Mouse (Mus musculus) frontal cortex, postnatal 36 days (tissue): Measurements from ENCODE around the gene Phc2.

Experiments used
- DNase-seq, 2 experiments: peaks; one replicate each; pipeline ENCODE4 v3.0.0; 2022; ENCODE audit warnings: low spot score in 2 of 2

Phc2 gene

DNA sequence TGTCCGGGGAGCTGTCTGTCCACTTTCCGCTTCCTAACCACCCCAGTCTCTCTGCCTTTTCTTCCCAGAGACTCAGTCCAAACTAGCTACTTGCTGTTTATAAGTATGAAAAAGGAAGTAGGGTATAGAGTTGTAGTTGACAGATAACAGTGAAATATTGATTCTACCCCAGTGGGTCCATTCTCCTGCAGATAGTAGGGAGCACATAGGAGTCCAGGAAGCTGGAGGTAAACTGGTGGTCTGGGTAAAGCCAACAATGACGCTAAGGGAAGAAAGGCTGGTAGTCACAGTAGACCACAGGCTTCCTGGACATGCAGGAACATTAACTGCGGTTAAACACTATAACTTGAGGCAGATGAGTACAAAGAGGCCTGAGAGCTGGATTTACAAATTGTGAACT lies 36.7 kb downstream of the Phc2 start:
- no peak for DNase-seq

DNA sequence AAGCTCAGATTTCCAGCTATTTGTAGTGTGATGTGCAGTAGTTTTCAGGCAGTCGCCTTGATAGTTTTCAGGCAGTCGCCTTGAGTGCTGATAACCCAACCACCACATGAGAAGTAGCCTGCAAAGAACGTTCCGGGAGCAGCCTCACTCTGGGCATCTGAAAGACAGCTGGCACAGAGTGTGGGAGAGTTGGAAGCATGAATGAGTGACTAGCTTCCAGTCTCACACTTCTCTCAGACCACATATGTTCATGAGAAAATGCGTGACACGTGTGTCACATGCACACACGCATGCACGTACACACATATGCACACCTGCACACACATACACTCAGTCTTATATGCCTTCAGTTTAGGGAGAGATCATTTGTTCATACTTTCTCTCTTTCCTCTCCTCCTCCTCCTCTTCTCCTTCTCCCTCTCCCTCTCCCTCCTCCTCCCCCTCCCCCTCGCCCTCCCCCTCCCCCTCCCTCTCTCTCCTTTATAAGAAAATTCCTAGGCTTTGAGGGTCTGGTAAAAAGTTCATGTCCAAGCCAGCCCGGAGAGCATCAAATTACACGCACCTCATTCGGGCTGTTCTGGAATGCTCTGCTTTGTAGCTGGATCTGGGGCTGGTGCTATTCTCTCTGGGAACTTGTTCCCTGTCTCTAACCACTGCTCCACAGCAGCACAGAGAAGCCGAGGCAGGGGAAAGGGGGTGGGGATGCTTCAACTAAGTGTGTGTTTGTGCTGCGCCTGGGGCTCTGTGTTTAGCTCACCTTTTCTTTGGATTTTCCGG lies 37.8 kb downstream of the Phc2 start:
- DNase-seq: peak in 1 of 2 experiments; percentile 56

GRCm38 (mm10) chr4:128693207-128693606 lies 38.7 kb downstream of the Phc2 start:
- DNase-seq: no peak

DNA sequence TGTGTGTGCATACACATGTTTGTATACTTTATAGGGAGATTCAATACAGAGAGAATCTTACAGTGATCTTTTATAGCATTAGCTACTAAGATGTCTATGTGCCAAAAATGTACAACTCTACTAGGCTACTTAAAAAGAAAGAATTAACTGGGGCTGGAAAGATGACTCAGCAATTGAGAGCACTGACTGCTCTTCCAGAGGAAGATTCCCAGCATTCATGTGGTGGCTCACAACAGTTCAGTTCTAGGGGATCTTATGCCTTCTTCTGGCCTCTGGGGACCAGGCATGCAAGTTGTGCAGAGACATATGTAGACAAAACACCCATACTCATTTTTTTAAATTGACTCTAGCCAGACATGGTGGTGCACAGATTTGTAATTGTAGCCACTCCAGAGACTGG lies 39.8 kb downstream of the Phc2 start:
- no peak for DNase-seq

- peak in 1 of 2 experiments; percentile 50 for DNase-seq
These were observed 40.6 kb downstream of the Phc2 start for GRCm38 (mm10) chr4:128695149-128695548.

DNA sequence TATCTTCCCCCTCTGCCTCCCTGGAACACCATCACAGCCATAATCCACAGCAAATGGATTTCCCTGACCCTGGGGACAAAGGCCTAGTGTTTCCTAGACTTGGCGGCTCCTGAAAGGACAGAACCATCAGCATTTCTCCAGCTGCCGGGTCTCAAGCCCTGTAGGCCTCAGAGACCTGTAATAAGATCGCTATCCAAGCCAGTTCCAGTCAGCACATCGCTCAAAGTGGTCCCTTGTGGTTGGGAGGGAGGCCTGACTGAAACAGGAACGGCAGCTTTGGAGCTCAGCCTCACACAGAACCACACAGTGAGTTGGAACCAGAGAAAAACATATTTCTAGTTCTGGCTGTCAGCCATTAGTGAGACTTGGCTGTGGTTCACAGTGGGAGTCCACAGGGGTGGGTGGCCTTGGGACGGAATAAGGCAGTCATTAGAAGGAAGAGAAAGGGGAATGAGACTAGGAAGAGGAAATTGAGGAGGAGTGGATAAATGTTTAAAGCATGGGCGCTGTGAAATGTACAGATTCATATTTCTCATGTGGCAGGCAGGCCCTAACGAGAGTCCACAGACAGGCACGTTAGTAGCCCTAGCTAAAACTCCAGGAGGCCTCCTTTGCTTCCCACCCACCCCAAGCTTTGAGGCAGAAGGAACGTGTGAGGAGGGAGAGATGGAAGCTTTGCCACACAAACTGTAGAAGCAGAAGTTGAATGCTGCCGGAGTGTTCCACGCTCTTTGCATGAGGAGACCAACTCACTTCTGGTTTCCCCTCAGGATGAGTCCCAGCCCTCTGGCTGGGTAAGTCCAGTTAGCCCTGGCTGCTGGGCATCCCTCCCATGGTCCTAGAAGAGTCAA lies 43.7 kb downstream of the Phc2 start:
- DNase-seq: peak; percentile 72 to 79

- DNase-seq: no peak
These were observed 45.4 kb downstream of the Phc2 start for GRCm38 (mm10) chr4:128699916-128700315.

GRCm38 (mm10) chr4:128700543-128700942 lies 46.0 kb downstream of the Phc2 start:
- no peak for DNase-seq

- no peak for DNase-seq
These were observed 50.7 kb downstream of the Phc2 start for GRCm38 (mm10) chr4:128705138-128705720.

DNA sequence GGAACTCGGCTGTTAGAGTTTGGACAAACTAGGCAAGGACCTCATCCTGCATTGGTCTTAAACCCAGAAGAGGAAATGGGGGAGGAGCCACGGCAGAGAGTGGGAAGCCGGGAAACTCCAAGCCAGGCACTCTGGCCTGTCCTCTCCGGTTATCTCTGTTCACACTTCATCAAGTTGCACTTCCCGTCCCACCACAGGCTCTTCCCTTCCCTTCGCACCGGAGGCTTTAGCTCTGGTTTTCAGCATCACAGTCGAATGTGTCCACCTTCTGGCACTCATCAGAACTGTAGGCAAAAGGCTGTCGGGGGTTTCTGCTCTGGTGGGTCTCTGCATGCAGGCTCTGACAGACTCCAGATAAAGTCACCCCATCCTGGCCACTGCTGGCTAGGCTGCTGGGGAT lies 52.1 kb downstream of the Phc2 start:
- no peak for DNase-seq

DNA sequence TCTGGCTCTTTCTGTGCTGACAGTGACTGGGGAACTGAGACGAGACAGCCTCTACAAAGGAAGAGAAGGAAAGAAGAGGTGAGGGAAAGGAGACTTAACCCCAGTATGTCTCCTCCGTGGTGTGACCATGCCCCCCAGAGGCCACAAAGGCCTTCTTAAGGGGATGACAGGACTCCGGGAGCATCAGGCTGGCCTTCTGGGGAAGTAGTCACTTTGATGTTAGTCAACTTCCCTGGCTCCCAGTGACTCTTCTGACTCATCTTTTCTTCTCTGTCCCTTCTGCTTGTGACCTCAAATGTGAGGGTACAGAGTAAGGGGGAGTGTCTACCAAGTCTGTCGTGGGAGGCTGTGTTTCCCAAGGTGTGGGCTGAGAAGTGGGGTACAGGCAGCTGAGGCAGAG lies 52.9 kb downstream of the Phc2 start:
- no peak for DNase-seq

- no peak for DNase-seq
These were observed 54.7 kb downstream of the Phc2 start for GRCm38 (mm10) chr4:128709061-128709780.

DNA sequence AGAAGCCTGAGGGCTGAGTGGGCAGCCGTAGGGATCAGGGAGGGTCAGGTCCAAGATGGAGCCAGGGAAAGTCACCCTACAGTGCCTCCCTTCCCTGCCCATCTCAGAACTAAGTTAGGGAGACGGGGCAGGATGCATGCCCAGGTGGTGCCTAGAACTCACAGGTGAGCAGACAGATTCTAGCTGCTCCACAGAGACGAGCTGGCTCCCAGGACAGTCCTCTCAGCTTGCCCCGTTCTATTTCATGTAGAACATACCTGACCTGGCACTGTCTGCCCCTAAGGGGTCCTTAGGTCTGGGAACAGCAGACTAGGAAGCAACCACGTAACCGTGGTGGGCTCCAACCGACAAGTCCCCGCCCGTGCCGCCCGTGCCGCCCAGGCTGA lies 55.3 kb downstream of the Phc2 start:
- no peak for DNase-seq

DNA sequence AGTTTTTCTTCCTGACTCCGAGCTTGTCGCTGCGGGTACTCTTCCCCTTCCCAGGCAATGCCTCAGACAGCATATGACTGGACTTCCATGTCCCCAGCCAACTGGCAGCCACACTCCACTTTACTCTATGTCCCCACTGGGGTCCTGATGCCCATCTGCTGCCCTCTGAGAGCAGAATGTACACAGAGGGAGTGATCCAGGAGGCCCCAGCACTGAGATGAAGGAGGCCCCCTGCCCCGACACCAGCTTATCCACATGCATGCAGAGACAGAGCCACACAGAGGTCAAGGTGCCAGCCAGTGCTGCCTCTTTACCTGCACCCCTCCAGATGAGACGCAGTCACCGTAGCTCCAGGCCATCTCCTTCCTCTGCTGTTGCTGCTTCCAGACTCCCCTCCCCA lies 55.8 kb downstream of the Phc2 start:
- no peak for DNase-seq

- no peak for DNase-seq
These were observed 56.3 kb downstream of the Phc2 start for GRCm38 (mm10) chr4:128710800-128711199.

DNA sequence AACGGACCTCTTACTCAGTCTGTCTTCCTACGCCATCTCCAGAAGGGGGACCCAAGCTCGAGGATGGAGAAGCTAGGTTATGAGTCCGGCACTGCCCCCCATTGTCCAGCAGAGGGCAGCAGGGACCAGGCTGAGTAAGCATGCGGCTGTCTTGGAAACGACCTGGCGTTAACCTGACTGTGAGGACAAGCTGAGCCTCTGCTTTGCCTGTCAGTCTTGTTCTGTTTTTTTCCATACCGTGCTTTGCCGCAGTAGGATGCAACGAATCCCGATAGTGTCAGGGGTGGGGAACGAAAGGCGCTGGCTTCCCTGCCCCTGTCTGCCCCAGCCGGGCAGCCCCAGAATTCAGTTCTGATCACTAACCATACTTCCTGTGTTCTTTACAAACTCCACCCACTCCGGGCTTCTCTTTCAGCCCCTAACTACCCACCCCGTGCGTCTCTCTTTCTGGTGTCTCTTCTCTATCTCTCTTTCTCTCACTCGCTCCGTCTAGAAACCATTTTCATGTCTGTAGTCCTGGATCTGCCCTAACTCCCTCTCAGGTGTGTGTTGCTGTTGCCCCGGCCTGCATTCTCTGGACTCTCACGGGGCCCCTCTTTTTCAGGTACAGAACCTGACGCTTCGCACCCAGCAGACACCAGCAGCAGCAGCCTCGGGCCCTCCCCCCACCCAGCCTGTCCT lies 57.1 kb downstream of the Phc2 start:
- peak; percentile 93 to 96 for DNase-seq

DNA sequence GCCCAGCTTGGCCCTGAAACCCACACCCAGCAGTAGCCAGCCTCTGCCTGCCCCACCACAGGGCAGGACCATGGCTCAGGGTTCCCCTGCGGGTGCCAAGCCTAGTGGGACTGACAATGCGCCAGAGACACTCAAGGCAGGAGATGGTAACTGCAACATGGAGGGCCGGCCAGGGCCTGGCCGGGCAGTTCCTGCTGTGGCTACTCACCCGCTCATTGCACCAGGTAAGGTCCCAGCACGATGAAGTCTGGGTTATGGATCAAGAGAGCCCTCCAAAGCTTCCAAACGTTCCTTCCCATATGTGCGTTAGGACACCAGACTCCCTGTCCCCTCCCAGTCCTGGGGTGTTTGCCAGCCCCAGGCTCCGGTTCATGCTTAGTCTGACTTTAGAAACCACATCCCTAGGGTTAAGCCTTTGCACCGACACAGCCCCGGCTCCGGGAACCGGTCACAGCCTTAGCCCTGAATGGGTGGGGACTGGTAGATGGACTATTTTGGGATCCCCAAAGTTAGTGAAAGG lies 57.7 kb downstream of the Phc2 start:
- DNase-seq: no peak

GRCm38 (mm10) chr4:128712941-128713340 lies 58.4 kb downstream of the Phc2 start:
- DNase-seq: no peak

- DNase-seq: no peak
These were observed 61.0 kb downstream of the Phc2 start for GRCm38 (mm10) chr4:128715241-128716204.

GRCm38 (mm10) chr4:128716279-128716678 lies 61.8 kb downstream of the Phc2 start:
- DNase-seq: no peak
